Comparison of ENCODE assay signal across 27 mouse cellular contexts in the genomic region with DNA sequence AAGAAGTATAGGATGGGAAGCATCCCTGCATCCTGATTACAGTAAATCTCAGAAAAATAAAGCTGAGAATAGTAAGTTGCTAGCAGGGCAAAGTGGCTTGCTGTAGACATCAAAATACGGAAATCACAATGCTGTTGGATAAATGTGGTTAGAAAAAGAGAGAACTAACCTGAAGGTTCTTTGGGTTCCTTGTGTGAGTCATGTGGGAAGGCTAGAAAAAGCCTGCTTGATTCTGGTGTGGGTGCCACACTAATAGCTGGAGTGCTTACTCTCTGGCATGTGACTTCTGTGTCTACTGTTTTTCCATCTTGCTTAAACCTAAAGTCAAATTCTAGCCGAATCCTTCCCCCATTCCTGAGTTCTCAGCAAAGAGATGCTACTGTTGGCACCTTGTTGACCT. TPM values are rescaled to one million over a fixed set of nuclear protein-coding genes. Genes with fewer than 3 reads are reported as not detected.
DNase-seq lines count a peak whose midpoint lies in the region; ATAC-seq and TF ChIP-seq lines count a peak whose summit lies in the region.
"Had no signal": no experiment of that assay in that cellular context is flagged by ENCODE, and none has a peak within 500 bp of the region (broad histone marks: within the 10 kb centered on the region; RNA-seq: fewer than 3 reads in every experiment).

No protein-coding gene starts in this region.

- no peak overlapping the region for H3K4me2 ChIP-seq in CH12.LX (ENCODE audit: insufficient read depth, low read depth, poor library complexity, severe bottlenecking)
- no peak overlapping the region for H3K4me2 ChIP-seq in forebrain, embryonic 13.5 days
- H3K4me2 ChIP-seq: heart, embryonic 12.5 days; heart, embryonic 15.5 days; hindbrain, embryonic 14.5 days had no signal

- peak; percentile 84 for ATAC-seq in granulocyte monocyte progenitor cell, adult 5-6 weeks (replicated peaks; ENCODE audit: poor library complexity, severe bottlenecking)
- peak; percentile 41; the same call in 1 of the 2 replicates for ATAC-seq in megakaryocyte, adult 5-6 weeks (ENCODE audit: poor library complexity, severe bottlenecking)
- no peak for ATAC-seq in forebrain, embryonic 13.5 days
- ATAC-seq: forebrain, embryonic 14.5 days; forebrain, postnatal 0 days; hindbrain, postnatal 0 days; inflammation-experienced regulatory T-cells, adult 6 months; intestine, embryonic 16.5 days; Patski had no signal

- no peaks in the 10 kb centered on the region for H3K79me2 ChIP-seq in CH12.LX (replicated peaks; ENCODE audit: control insufficient read depth, extremely low read depth, insufficient read depth, poor library complexity, severe bottlenecking)

- 86% methylated on average over 2 of the region's 2 CpGs for WGBS in forebrain, embryonic 13.5 days

- DNase-seq in CH12.LX (ENCODE audit: extremely low read depth): no peak
- no peak for DNase-seq in left cerebral cortex, postnatal 4 days
- no peak for DNase-seq in retina, embryonic 14.5 days (ENCODE audit: low spot score)
- DNase-seq: adrenal gland, adult 2 months; adrenal gland, postnatal 14 days; cerebellum, adult 11-12 months; cerebellum, adult 8-10 months; cerebellum, postnatal 36 days; forebrain, postnatal 0 days; gastrocnemius, adult 2 months; gastrocnemius, postnatal 14 days; heart, adult 18-20 months; heart, postnatal 10 days; heart, postnatal 36 days had no signal

- TF ChIP-seq EP300 in CH12.LX (IDR thresholded peaks at IDR 0.05; ENCODE audit: low read length): no peak

- H3K27ac ChIP-seq in CH12.LX (ENCODE audit: insufficient read depth, low read depth): no peak overlapping the region
- no peak overlapping the region for H3K27ac ChIP-seq in forebrain, embryonic 13.5 days
- H3K27ac ChIP-seq: forebrain, embryonic 10.5 days; gastrocnemius, adult 2 months; heart, embryonic 15.5 days; hindbrain, embryonic 14.5 days; hindbrain, postnatal 0 days had no signal

- in situ Hi-C loops in CH12.LX (cut with MboI; ENCODE audit: low pct_ligation_motif_present, low pct_unique_long_range_greater_than_20kb, low sequenced_read_pairs): no loop called here

- TF ChIP-seq CTCF in CH12.LX (conservative IDR thresholded peaks at IDR 0.05 in 1 of 2, IDR thresholded peaks at IDR 0.05 in 1 of 2; ENCODE audit: low read depth in 2 of 2, low read length in 2 of 2): no peak

- no peak overlapping the region for H3K9ac ChIP-seq in CH12.LX (ENCODE audit: insufficient read depth, low read depth)
- no peak overlapping the region for H3K9ac ChIP-seq in forebrain, embryonic 13.5 days
- H3K9ac ChIP-seq: forebrain, postnatal 0 days; heart, embryonic 12.5 days; heart, embryonic 15.5 days; hindbrain, embryonic 14.5 days had no signal

- H3K4me1 ChIP-seq in CH12.LX (ENCODE audit: control insufficient read depth in 1 of 2, insufficient read depth in 2 of 2): peaks cover 10 to 39% of the 10 kb centered on the region in 2 experiments
- peaks cover 12% of the 10 kb centered on the region; the same call in 1 of the 2 replicates for H3K4me1 ChIP-seq in forebrain, embryonic 13.5 days
- H3K4me1 ChIP-seq: forebrain, embryonic 10.5 days; heart, embryonic 12.5 days; heart, embryonic 15.5 days had no signal

- intact Hi-C loops in left cerebral cortex, postnatal 4 days (cut with DNase I): no loop called here

- dilution Hi-C loops in CH12.LX (cut with MboI; ENCODE audit: extremely low pct_ligation_motif_present, extremely low pct_unique_long_range_greater_than_20kb, low sequenced_read_pairs): no loop called here

- no peaks in the 10 kb centered on the region for H3K27me3 ChIP-seq in CH12.LX (replicated peaks)
- no peaks in the 10 kb centered on the region for H3K27me3 ChIP-seq in forebrain, embryonic 13.5 days
- H3K27me3 ChIP-seq: heart, embryonic 12.5 days; heart, embryonic 15.5 days; Patski had no signal

- H3K9me3 ChIP-seq in CH12.LX (replicated peaks; ENCODE audit: low read length): peaks cover 2% of the 10 kb centered on the region
- H3K9me3 ChIP-seq in forebrain, embryonic 13.5 days (replicated peaks): no peaks in the 10 kb centered on the region
- H3K9me3 ChIP-seq: forebrain, embryonic 10.5 days; heart, embryonic 12.5 days; heart, embryonic 15.5 days had no signal

- no peak for TF ChIP-seq RAD21 in CH12.LX (IDR thresholded peaks at IDR 0.05; ENCODE audit: low read depth, low read length)

- no peak overlapping the region for H3K4me3 ChIP-seq in CH12.LX (replicated peaks in 1 of 3; ENCODE audit: low read depth in 2 of 3, low read length in 2 of 3, poor library complexity in 1 of 3)
- no peak overlapping the region for H3K4me3 ChIP-seq in forebrain, embryonic 13.5 days
- H3K4me3 ChIP-seq: forebrain, embryonic 10.5 days; gastrocnemius, adult 2 months; heart, embryonic 12.5 days; heart, embryonic 15.5 days had no signal

- no peak for TF ChIP-seq POLR2A in CH12.LX (IDR thresholded peaks at IDR 0.05; ENCODE audit: low read depth, low read length)

- no peaks in the 10 kb centered on the region for H3K36me3 ChIP-seq in CH12.LX (replicated peaks in 1 of 2; ENCODE audit: control insufficient read depth in 1 of 2, insufficient read depth in 1 of 2, low read length in 1 of 2)
- no peaks in the 10 kb centered on the region for H3K36me3 ChIP-seq in forebrain, embryonic 13.5 days (ENCODE audit: poor library complexity, severe bottlenecking)
- H3K36me3 ChIP-seq: forebrain, embryonic 10.5 days; G1E; heart, embryonic 12.5 days; heart, embryonic 15.5 days had no signal

TF ChIP-seq in CH12.LX, 34 proteins besides CTCF, POLR2A, EP300 and RAD21:
- no peak for TF ChIP-seq MXI1 (IDR thresholded peaks at IDR 0.05; ENCODE audit: low read depth, low read length)
- TF ChIP-seq SIN3A (IDR thresholded peaks at IDR 0.05; ENCODE audit: low read length): no peak
- TF ChIP-seq NRF1 (IDR thresholded peaks at IDR 0.05; ENCODE audit: low read depth, low read length): no peak
- TF ChIP-seq BHLHE40 (IDR thresholded peaks at IDR 0.05; ENCODE audit: low read depth, low read length): peak; percentile 65
- TF ChIP-seq JUN (IDR thresholded peaks at IDR 0.05; ENCODE audit: insufficient read depth, low read depth, low read length): no peak

RNA-seq across cellular contexts. Expression of gene Dscam, which starts 37.7 kb away (rescaled TPM):
- total RNA-seq in CH12.LX (2012; rRNA removed) (under 0.01 and 0.04 TPM in 2 replicates), CH12.LX (2014; rRNA removed) (0.03 and 0.12 TPM in 2 replicates)
- 0.30 and 0.39 TPM in 2 replicates for polyA plus RNA-seq in CH12.LX (2012; ENCODE audit: insufficient read length, low read depth)
- not detected in 2 replicates for total RNA-seq in granulocyte monocyte progenitor cell, adult 5-6 weeks (2014; fragmentation: Nextera tagmentation)
- 0.15 TPM in 1 of 2 replicates, not detected in the other for total RNA-seq in granulocyte monocyte progenitor cell, adult 5-6 weeks (2017)
- 0.05 and 0.16 TPM in 2 replicates for total RNA-seq in megakaryocyte, adult 5-6 weeks (2015)
- 0.04 TPM in 2 replicates for total RNA-seq in megakaryocyte, adult 5-6 weeks (2017)
- total RNA-seq in left cerebral cortex, postnatal 4 days (2021): 10 to 100 TPM; 39.5 to 43.1 TPM
- 3.5 and 3.8 TPM in 2 replicates for polyA plus RNA-seq in forebrain, embryonic 13.5 days (2015; fragmentation: Nextera tagmentation; extraction: Ambion mirVana)
- total RNA-seq: adrenal gland, adult 2 months; gastrocnemius, adult 2 months; heart, postnatal 10 days; heart, postnatal 36 days had no signal
- polyA plus RNA-seq: G1E; heart, embryonic 12.5 days; heart, embryonic 15.5 days had no signal

Comparison
In these comparisons a context has a peak if more than half of its experiments do, and no peak if none do; other contexts are left out.
1. RNA of gene Dscam, which starts 37.7 kb away (total RNA-seq): 39.5 to 43.1 TPM in left cerebral cortex, postnatal 4 days; 0.04 to 0.16 TPM in megakaryocyte, adult 5-6 weeks, 0.15 TPM in granulocyte monocyte progenitor cell, adult 5-6 weeks and under 0.01 to 0.12 TPM in CH12.LX; every median in the first group is over 10 times any median in the second.